Mouse (Mus musculus): ENCODE data around the gene Defb22.

Defb22 gene

DNA sequence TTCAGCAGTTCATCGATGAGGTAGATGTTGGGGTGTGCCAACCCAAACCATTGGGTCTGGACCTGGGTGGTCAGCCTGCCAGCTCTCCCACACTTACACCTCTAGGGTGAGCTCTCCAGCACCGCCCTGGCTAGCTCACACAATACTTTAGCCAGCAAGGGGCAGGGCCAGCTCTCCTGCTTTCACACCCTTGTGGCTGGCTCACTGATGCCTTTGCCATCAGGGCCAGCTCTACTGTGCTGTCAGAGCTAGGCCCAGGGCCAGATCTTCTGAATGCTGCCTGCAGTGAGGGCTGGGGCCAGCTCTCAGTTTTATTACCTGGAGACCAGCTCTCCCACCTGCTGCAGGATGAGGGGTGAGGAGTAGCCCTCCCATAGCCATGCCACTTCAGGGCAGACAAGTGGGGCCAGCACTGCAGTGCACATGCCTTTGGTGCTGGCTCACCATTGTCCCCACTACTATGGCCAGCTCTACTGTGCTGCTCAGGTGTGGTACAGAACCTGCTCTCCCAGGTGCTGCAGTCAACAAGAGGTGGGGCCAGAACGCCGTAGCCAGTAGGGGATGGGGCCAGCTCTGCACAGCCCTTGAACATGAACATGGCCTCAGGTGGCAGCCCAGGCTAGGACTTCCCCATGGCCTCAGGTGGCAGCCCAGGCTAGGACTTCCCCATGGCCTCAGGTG lies 37.7 kb downstream of the Defb22 start:
- Histone ChIP-seq H3K9me3 (ENCODE audit: low read length) (no peaks in the 10 kb centered on the region), H3K36me3 (ENCODE audit: insufficient read depth, low read length) (no peaks in the 10 kb centered on the region), H3K4me1 (replicated peaks; ENCODE audit: low read depth, low read length) (peaks cover 10% of the 10 kb centered on the region), H3K4me3 (replicated peaks; ENCODE audit: low read length) (no peak overlapping the region), H3K27me3 (ENCODE audit: insufficient read depth, low read length) (peaks cover 12% of the 10 kb centered on the region; the same call in 1 of the 2 replicates)
- no peak for TF ChIP-seq CTCF (conservative IDR thresholded peaks at IDR 0.05; ENCODE audit: low read length)
- TF ChIP-seq NANOG (IDR thresholded peaks at IDR 0.05; ENCODE audit: borderline replicate concordance, low read length) = no peak

DNA sequence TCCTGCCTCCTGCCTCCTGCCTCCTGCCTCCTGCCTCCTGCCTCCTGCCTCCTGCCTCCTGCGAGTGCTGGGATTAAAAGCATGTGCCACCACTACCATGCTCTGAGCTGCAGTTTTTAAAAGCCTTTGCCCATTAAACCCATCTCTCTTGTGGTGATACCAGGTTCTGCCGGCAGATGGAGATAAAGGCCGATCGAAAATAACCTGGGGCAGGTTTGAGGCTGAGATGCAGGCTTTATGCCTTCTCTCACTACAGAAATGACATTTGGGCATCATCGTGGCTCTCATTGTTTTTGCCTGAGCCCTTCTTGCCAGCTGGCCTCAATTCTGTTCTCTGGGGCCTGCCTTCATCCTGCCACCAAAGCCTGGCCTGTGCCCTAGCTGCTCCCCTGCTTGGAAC lies 39.7 kb downstream of the Defb22 start:
- no peak overlapping the region for H3K4me3 ChIP-seq (replicated peaks; ENCODE audit: low read length)
- H3K4me1 ChIP-seq (replicated peaks; ENCODE audit: low read depth, low read length) = peaks cover 10% of the 10 kb centered on the region
- H3K9me3 ChIP-seq (ENCODE audit: low read length) = no peaks in the 10 kb centered on the region
- TF ChIP-seq CTCF (conservative IDR thresholded peaks at IDR 0.05; ENCODE audit: low read length) (peak; percentile 66), NANOG (IDR thresholded peaks at IDR 0.05; ENCODE audit: borderline replicate concordance, low read length) (no peak)
- H3K27me3 ChIP-seq (ENCODE audit: insufficient read depth, low read length) = peaks cover 18% of the 10 kb centered on the region
- no peaks in the 10 kb centered on the region for H3K36me3 ChIP-seq (ENCODE audit: insufficient read depth, low read length)

GRCm38 (mm10) chr2:152447461-152447860 lies 42.5 kb downstream of the Defb22 start:
- H3K9me3 ChIP-seq (ENCODE audit: low read length) = no peaks in the 10 kb centered on the region
- no peak overlapping the region for H3K4me3 ChIP-seq (replicated peaks; ENCODE audit: low read length)
- no peaks in the 10 kb centered on the region for H3K36me3 ChIP-seq (ENCODE audit: insufficient read depth, low read length)
- H3K4me1 ChIP-seq (replicated peaks; ENCODE audit: low read depth, low read length) = peaks cover 10% of the 10 kb centered on the region
- peaks cover 26% of the 10 kb centered on the region for H3K27me3 ChIP-seq (ENCODE audit: insufficient read depth, low read length)
- TF ChIP-seq NANOG (IDR thresholded peaks at IDR 0.05; ENCODE audit: borderline replicate concordance, low read length) = no peak
- TF ChIP-seq CTCF (conservative IDR thresholded peaks at IDR 0.05; ENCODE audit: low read length) = no peak
- no peak for TF ChIP-seq POU5F1 (IDR thresholded peaks at IDR 0.05; ENCODE audit: borderline replicate concordance, low read length)

DNA sequence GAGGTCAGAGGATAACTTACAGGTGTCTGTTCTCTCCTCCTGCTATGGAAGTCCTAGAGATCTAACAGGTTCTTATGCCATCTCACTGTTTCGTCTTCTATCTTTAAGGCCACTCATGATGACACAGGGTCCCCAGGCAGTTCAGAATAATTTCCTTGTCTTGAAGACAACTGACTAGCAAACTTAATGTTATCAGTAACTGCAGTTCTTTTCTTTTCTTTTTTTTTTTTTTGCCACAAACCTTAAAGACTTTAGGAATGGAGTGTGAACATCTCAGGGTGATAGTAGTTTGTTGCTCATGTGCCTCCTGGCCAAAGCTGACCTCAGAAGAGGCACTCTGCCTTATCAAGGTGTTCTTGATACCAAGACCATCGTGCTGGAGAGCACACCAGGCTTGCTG lies 43.3 kb downstream of the Defb22 start:
- no peak for TF ChIP-seq NANOG (IDR thresholded peaks at IDR 0.05; ENCODE audit: borderline replicate concordance, low read length)
- TF ChIP-seq POU5F1 (IDR thresholded peaks at IDR 0.05; ENCODE audit: borderline replicate concordance, low read length) = no peak
- no peak for TF ChIP-seq CTCF (conservative IDR thresholded peaks at IDR 0.05; ENCODE audit: low read length)
- H3K9me3 ChIP-seq (ENCODE audit: low read length) = no peaks in the 10 kb centered on the region
- H3K27me3 ChIP-seq (ENCODE audit: insufficient read depth, low read length) = peaks cover 22% of the 10 kb centered on the region
- no peak overlapping the region for H3K4me3 ChIP-seq (replicated peaks; ENCODE audit: low read length)
- no peaks in the 10 kb centered on the region for H3K36me3 ChIP-seq (ENCODE audit: insufficient read depth, low read length)
- peaks cover 10% of the 10 kb centered on the region for H3K4me1 ChIP-seq (replicated peaks; ENCODE audit: low read depth, low read length)

GRCm38 (mm10) chr2:152443281-152443680 lies 46.7 kb downstream of the Defb22 start:
- H3K4me1 ChIP-seq (replicated peaks; ENCODE audit: low read depth, low read length) = peaks cover under 1% of the 10 kb centered on the region; the same call in 1 of the 2 replicates
- no peaks in the 10 kb centered on the region for H3K36me3 ChIP-seq (ENCODE audit: insufficient read depth, low read length)
- peaks cover 4% of the 10 kb centered on the region; the same call in 1 of the 2 replicates for H3K9me3 ChIP-seq (ENCODE audit: low read length)
- H3K4me3 ChIP-seq (replicated peaks; ENCODE audit: low read length) = no peak overlapping the region
- peaks cover 31% of the 10 kb centered on the region for H3K27me3 ChIP-seq (ENCODE audit: insufficient read depth, low read length)
- no peak for TF ChIP-seq NANOG (IDR thresholded peaks at IDR 0.05; ENCODE audit: borderline replicate concordance, low read length)
- no peak for TF ChIP-seq POU5F1 (IDR thresholded peaks at IDR 0.05; ENCODE audit: borderline replicate concordance, low read length)
- TF ChIP-seq CTCF (conservative IDR thresholded peaks at IDR 0.05; ENCODE audit: low read length) = no peak

DNA sequence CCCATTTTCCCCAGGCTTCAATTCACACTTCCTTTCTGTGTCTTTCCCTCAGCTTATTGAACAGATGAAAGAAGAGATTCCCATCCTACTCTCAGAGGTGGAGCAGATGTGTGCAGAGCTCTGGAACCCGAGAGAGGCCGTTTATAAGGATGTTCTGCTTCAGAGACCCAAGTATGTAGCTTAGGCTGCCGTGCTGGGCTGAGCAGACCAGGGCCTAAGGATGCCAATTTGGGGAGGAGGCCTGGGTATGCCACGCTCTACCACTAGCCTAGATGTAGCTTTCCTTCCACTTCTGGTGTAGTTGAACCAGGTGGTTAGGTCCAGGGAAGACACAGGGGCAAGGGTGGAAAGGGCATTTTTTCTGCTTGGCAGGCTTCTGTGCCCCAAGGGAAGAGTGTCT lies 47.6 kb downstream of the Defb22 start:
- H3K27me3 ChIP-seq (ENCODE audit: insufficient read depth, low read length) = peaks cover 28% of the 10 kb centered on the region
- H3K4me3 ChIP-seq (replicated peaks; ENCODE audit: low read length) = no peak overlapping the region
- TF ChIP-seq CTCF (conservative IDR thresholded peaks at IDR 0.05; ENCODE audit: low read length) (no peak), POU5F1 (IDR thresholded peaks at IDR 0.05; ENCODE audit: borderline replicate concordance, low read length) (no peak), NANOG (IDR thresholded peaks at IDR 0.05; ENCODE audit: borderline replicate concordance, low read length) (no peak)
- H3K9me3 ChIP-seq (ENCODE audit: low read length) = peaks cover 4% of the 10 kb centered on the region; the same call in 1 of the 2 replicates
- no peaks in the 10 kb centered on the region for H3K36me3 ChIP-seq (ENCODE audit: insufficient read depth, low read length)
- H3K4me1 ChIP-seq (replicated peaks; ENCODE audit: low read depth, low read length) = peaks cover 1% of the 10 kb centered on the region

DNA sequence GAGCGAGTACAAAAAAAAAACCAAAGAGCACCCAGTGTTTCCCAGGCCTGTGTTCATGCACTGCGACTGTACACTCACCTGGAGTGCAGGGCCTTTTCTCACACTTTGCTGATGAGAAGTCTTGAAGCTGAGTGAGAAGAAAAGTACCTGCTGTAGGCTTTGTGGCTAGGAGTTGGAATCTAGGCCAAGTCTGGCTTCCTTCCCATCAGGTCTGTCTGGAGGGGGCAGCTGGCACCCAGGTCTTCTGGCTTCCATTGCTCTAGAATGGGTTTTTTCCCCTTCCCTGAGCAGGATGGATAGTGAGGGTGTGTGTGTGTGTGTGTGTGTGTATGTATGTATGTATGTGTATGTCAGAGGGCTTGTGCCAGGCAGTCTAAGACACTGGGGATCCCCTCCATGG lies 50.1 kb downstream of the Defb22 start:
- TF ChIP-seq CTCF (conservative IDR thresholded peaks at IDR 0.05; ENCODE audit: low read length) = no peak
- no peaks in the 10 kb centered on the region for H3K36me3 ChIP-seq (ENCODE audit: insufficient read depth, low read length)
- H3K27me3 ChIP-seq (ENCODE audit: insufficient read depth, low read length) = peaks cover 27% of the 10 kb centered on the region
- H3K4me3 ChIP-seq (replicated peaks; ENCODE audit: low read length) = no peak overlapping the region
- peaks cover 6% of the 10 kb centered on the region for H3K4me1 ChIP-seq (replicated peaks; ENCODE audit: low read depth, low read length)
- H3K9me3 ChIP-seq (ENCODE audit: low read length) = peaks cover 4% of the 10 kb centered on the region; the same call in 1 of the 2 replicates

GRCm38 (mm10) chr2:152438963-152439362 lies 51.0 kb downstream of the Defb22 start:
- peaks cover 6% of the 10 kb centered on the region for H3K4me1 ChIP-seq (replicated peaks; ENCODE audit: low read depth, low read length)
- TF ChIP-seq POU5F1 (IDR thresholded peaks at IDR 0.05; ENCODE audit: borderline replicate concordance, low read length) (no peak), CTCF (conservative IDR thresholded peaks at IDR 0.05; ENCODE audit: low read length) (no peak), NANOG (IDR thresholded peaks at IDR 0.05; ENCODE audit: borderline replicate concordance, low read length) (no peak)
- no peak overlapping the region for H3K4me3 ChIP-seq (replicated peaks; ENCODE audit: low read length)
- H3K9me3 ChIP-seq (ENCODE audit: low read length) = peaks cover 4% of the 10 kb centered on the region; the same call in 1 of the 2 replicates
- H3K36me3 ChIP-seq (ENCODE audit: insufficient read depth, low read length) = no peaks in the 10 kb centered on the region
- H3K27me3 ChIP-seq (ENCODE audit: insufficient read depth, low read length) = peaks cover 18% of the 10 kb centered on the region
